Mouse (Mus musculus) limb, embryonic 10.5 days (tissue): ENCODE measurements around the gene Gal. TPM values are rescaled to one million over a fixed set of nuclear protein-coding genes. Genes with fewer than 3 reads are reported as not detected.
A peak's percentile ranks its signal among the peaks of the same experiment; 100 is the strongest.

Experiments
- DNase-seq: peaks from one replicate; pipeline ENCODE4 v3.0.0-alpha.2; 2017; ENCODE audit warnings: low spot score
- H3K27ac ChIP-seq: fragments of 300-500 bp; sonication (generic); 2 replicates; pipeline ENCODE4 v1.5.1; 2016; ENCODE audit warnings: mild to moderate bottlenecking
- H3K27me3 ChIP-seq: fragments of 300-500 bp; sonication (generic); 2 replicates; pipeline ENCODE4 v1.6.1; 2016; ENCODE audit warnings: low read depth, mild to moderate bottlenecking; ENCODE audit not compliant: poor library complexity, severe bottlenecking
- H3K36me3 ChIP-seq: fragments of 300-500 bp; sonication (generic); 2 replicates; pipeline ENCODE4 v1.6.1; 2016; ENCODE audit warnings: mild to moderate bottlenecking, moderate library complexity
- H3K4me1 ChIP-seq: fragments of 300-500 bp; sonication (generic); 2 replicates; pipeline ENCODE4 v1.6.1; 2016
- H3K4me3 ChIP-seq: fragments of 300-500 bp; sonication (generic); 2 replicates; pipeline ENCODE4 v1.5.1; 2016; ENCODE audit warnings: mild to moderate bottlenecking, moderate library complexity
- H3K9me3 ChIP-seq: fragments of 300-500 bp; sonication (generic); replicated peaks from 2 replicates; pipeline ENCODE4 v1.6.1; 2016; ENCODE audit warnings: mild to moderate bottlenecking
- WGBS: fragments of 180-500 bp; shearing (Covaris S2); methylation state at CpG from one replicate; pipeline ENCODE4 v1.1.7; 2016; 5-methylcytosine and 5-hydroxymethylcytosine counted together
- polyA plus RNA-seq: library from polyadenylated mRNA; unstranded; fragments of >200 nt; fragmentation: Nextera tagmentation; extraction: Ambion mirVana; gene quantifications from 2 replicates; pipeline ENCODE4 v1.2.1, GENCODE M21; 2016

The Gal gene
- polyA plus RNA-seq, 1 experiment from 2014 or later = 1.6 TPM

DNA sequence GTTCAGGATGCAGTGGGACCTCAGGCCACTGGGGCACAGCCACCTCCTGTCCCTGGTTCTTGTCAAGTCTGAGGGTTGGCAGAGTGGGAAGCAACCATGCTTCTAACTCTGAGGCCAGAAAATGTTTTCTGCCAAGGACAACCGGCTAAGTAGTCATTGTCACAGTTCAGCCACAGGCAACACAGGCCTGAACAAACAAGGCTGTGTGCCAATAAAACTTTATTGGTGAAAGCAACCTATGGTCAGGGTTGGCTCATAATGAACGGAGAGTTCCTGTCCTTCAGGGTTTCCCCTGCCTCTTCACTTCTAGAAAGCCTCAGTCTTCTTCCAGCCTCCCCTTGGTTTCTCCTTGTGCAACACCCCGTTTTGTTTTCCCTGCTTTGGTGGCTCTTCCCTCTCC is 21.5 kb upstream of the Gal start:
- H3K27ac ChIP-seq = no peak overlapping the region
- WGBS = 85% methylated on average over 3 of the region's 3 CpGs
- no peak for DNase-seq
- H3K4me1 ChIP-seq = peaks cover 14% of the 10 kb centered on the region; the same call in 1 of the 2 replicates
- H3K36me3 ChIP-seq = no peaks in the 10 kb centered on the region
- no peaks in the 10 kb centered on the region for H3K9me3 ChIP-seq
- H3K27me3 ChIP-seq = 0 out of 2 replicates have a peak, but pooled peaks cover 8% of the 10 kb centered on the region
- no peak overlapping the region for H3K4me3 ChIP-seq

DNA sequence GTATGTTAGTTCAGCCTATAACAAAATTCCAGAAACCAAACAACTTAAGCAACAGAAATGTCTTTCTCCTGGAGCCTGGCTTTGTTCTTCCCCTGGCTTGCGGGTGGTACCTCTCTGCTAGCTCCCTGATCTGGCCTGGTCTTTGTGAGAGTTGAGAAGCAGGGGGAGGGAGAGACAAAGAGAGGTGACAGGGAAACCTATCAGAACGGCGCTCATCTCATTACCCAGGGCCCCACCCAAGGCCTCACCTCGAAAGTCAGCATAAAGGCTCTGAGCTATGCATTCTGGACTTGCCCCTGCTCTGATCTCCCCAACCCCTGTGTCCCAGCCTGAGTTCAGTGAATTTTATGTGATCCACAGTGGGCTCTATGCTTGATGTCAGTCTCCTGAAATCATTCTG is 20.3 kb upstream of the Gal start:
- H3K9me3 ChIP-seq = no peaks in the 10 kb centered on the region
- H3K4me3 ChIP-seq = no peak overlapping the region
- no peaks in the 10 kb centered on the region for H3K27me3 ChIP-seq
- H3K36me3 ChIP-seq = no peaks in the 10 kb centered on the region
- WGBS = 28% methylated on average over 4 of the region's 4 CpGs
- 0 out of 2 replicates have a peak overlapping the region, but pooled peaks have one; percentile 15 for H3K27ac ChIP-seq
- DNase-seq = no peak
- H3K4me1 ChIP-seq = peaks cover 14% of the 10 kb centered on the region; the same call in 1 of the 2 replicates

DNA sequence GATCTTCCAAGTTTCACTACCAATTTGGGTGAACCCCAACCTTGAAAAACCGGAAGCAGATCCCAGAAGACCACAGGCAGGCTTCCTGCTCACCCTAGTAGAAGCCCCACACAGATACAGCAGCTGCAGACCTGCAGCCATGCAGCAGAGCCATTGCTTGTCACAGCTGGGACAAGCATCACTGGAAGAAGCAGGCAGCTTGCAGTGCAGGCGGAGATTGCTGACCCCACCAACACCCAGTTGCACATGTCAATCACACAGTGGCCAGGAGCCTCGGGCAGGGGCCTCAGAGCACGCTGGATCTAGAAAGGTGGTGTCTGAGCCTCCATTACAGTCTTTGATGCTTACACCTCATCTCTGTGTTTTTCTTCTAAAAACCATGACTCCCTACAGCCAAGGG is 19.8 kb upstream of the Gal start:
- H3K9me3 ChIP-seq = no peaks in the 10 kb centered on the region
- H3K4me3 ChIP-seq = no peak overlapping the region
- H3K36me3 ChIP-seq = no peaks in the 10 kb centered on the region
- peaks cover 14% of the 10 kb centered on the region; the same call in 1 of the 2 replicates for H3K4me1 ChIP-seq
- H3K27ac ChIP-seq = peak overlapping the region; percentile 15; the same call in 1 of the 2 replicates
- no peak for DNase-seq
- no peaks in the 10 kb centered on the region for H3K27me3 ChIP-seq
- 35% methylated on average over 4 of the region's 4 CpGs for WGBS

DNA sequence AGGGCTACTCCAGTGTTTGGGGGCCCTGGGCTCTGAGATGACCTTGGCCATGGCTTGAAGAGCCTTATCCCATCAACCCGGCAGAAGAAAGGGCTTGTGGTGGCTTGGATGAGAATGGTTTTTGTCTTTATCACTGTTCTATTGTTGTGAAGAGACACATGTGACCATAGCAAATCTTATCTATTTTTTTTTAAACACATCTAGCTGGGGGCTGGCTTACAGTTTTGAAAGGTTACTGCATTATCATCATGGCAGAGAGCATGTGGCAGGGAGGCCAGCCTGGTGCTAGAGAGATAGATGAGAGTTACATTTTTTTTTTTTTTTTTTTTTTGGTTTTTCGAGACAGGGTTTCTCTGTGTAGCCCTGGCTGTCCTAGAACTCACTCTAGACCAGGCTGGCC is 17.6 kb upstream of the Gal start:
- H3K27me3 ChIP-seq = no peaks in the 10 kb centered on the region
- no peaks in the 10 kb centered on the region for H3K9me3 ChIP-seq
- H3K4me3 ChIP-seq = no peak overlapping the region
- H3K4me1 ChIP-seq = peaks cover 14% of the 10 kb centered on the region; the same call in 1 of the 2 replicates
- H3K36me3 ChIP-seq = no peaks in the 10 kb centered on the region
- DNase-seq = no peak
- no peak overlapping the region for H3K27ac ChIP-seq
- 98% methylated on average over 2 of the region's 2 CpGs for WGBS

DNA sequence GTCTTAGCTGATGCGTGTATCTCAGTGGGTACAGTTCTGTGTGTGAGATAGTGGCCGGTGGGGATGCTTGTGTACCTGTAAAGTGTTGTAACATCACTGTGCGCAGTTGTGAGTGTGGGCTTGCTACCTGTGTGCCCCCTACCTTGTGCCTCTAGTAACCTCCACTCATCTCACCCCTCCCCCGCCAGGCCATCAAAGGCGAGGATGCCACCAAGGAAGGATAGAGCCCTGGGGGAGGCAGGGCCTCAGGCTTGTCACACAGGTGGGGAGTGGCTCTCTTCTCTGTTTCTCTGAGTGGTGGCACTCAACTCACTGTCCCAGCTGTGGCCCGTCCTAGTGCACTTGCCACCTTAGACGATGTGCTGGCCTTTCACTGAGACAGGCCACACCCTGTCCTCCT is 16.7 kb upstream of the Gal start:
- Histone ChIP-seq H3K4me1 (peaks cover 14% of the 10 kb centered on the region; the same call in 1 of the 2 replicates), H3K27me3 (no peaks in the 10 kb centered on the region), H3K36me3 (no peaks in the 10 kb centered on the region), H3K4me3 (no peak overlapping the region), H3K9me3 (no peaks in the 10 kb centered on the region), H3K27ac (no peak overlapping the region)
- DNase-seq = no peak
- 61% methylated on average over 7 of the region's 7 CpGs for WGBS

DNA sequence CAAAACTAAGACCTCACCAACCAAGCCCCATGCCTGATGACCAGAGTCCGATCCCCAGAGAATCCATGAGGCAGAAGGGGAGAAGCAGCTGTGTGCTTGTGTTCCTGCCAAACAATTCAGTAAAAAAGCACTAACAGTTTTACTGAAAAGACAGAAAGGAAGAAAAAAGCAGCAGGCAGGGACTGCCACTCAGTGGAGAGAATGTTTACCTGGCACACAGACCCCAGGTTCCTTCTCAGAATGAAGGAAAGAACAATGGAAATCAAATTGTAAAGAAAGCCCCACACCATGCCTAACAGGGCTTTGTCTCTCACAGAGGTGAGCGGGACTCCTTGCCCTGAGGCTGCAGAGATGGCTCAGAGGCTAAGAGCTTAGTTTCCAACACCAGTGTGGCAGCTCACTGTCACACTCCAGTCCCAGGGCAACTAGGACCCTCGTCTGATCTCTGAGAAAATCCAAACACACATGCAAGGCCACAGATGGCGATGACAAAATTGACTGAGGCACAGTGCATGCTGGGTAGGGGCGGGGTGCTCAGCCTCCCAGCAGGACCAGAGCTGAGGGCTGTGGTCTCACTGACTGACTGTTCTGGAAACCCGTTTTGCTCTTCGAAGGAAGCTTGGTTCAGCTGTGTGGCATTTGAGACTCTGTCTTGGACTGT is 14.9 kb upstream of the Gal start:
- H3K27ac ChIP-seq = no peak overlapping the region
- 69% methylated on average over 7 of the region's 7 CpGs for whole genome bisulfite sequencing

DNA sequence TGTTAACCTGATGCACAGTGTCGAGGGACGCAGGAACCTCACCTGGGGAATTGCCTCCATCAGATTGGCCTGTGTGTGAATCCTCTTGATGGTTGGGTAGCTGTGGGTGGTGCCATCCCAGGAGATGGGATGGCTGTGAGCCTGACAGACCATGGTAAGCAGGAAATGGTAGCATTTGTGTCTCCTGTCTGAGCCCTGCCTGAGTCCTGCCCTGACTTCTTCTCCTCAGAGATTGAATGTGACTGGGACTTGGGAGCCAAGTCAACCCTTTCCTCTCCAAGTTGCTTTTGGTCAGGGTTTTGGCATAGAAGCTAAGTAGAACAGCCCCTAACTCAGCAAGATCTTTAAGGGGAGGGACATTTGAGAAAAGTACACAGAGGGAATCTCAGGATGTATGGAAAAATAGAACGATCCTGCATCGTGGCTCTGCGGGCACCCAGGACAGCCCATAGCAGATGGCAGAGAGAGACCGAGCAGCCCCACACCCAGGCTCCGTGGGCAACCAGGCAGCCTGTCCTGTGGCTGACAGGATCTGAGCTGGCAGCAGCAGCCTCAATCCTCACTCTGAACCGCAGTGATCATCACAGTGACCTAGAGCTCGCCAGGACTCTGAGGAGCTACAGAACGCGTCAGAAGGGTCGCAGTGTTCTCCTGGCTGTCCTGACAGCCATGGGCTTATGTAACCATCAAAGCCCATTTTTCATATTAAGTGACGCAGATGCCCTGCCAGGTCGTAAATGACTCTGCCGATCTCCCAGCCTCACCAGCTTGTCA is 13.9 kb upstream of the Gal start:
- DNase-seq = no peak
- no peak overlapping the region for H3K27ac ChIP-seq
- no peaks in the 10 kb centered on the region for H3K27me3 ChIP-seq
- H3K9me3 ChIP-seq = no peaks in the 10 kb centered on the region
- WGBS = 77% methylated on average over 15 of the region's 15 CpGs
- no peak overlapping the region for H3K4me3 ChIP-seq
- no peaks in the 10 kb centered on the region for H3K36me3 ChIP-seq
- peaks cover 2% of the 10 kb centered on the region for H3K4me1 ChIP-seq

More for the DNA sequence above, 14.9 kb upstream of the Gal start:
- H3K36me3 ChIP-seq = no peaks in the 10 kb centered on the region
- DNase-seq = no peak
- no peaks in the 10 kb centered on the region for H3K9me3 ChIP-seq
- H3K27me3 ChIP-seq = no peaks in the 10 kb centered on the region
- H3K4me1 ChIP-seq = peaks cover 10% of the 10 kb centered on the region; the same call in 1 of the 2 replicates
- H3K4me3 ChIP-seq = no peak overlapping the region

DNA sequence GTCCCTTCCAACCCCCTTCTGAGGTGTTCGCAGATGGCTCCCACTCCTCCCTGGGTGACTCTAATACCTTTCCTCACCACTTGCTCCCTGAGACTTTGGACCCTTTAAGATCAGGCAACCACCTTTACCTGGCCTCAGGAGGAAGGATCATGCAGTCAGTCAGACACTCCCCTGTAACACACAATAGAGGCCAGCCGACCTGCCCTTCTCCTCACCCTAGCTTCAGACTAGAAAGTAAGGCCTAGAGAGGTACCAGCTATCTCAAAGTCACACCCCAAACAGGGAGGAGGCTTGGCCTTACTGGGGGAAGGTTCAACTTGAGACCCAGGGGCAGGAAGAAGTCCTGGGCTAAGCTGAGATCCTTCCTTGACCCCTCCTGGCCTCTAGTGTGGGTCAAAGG is 9.9 kb upstream of the Gal start:
- WGBS = 53% methylated on average over 2 of the region's 2 CpGs
- H3K9me3 ChIP-seq = no peaks in the 10 kb centered on the region
- no peak for DNase-seq

DNA sequence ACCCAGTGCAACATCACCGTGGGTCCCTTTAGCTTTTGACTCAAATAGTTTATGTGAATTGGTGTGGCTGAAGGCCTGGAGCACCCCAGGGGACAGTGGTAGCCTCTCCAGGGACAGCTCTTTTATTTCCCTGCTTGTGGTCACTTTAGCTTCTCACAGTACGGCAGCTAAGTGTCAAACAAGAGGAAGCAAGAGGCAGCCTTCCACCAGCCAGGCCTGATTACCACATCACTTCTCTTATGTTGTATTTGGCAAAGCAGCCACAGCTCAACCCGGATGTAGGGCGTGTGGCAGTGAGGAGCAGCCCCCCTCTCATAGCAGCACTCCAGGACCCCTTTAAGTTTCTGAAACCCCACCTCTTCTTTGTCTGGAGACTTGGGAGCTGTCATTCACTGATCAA is 8.6 kb upstream of the Gal start:
- no peak for DNase-seq

More for the DNA sequence above, 9.9 kb upstream of the Gal start:
- Histone ChIP-seq H3K36me3 (no peaks in the 10 kb centered on the region), H3K27me3 (no peaks in the 10 kb centered on the region), H3K4me1 (no peaks in the 10 kb centered on the region; the same call in 1 of the 2 replicates), H3K4me3 (no peak overlapping the region), H3K27ac (no peak overlapping the region)

DNA sequence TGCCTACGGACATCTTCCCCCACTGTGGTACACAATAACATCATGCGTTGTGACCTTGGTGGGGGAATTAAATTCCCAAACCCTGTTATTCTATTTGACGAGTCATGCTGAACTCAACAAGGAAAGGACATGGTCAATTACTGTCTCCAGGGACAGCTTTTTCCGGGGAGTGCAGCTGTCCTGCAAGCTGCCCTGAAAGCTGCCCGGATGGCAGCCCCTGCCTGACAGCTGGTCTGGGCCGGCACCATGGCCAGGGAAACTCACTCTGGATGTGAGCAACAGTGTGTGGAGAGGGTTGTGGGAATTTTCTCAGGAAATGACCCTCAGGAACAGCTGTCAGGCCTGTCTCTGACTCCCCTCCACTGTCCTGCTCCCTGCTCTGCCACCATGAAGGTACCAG is 8.1 kb upstream of the Gal start:
- DNase-seq = no peak
- no peaks in the 10 kb centered on the region for H3K9me3 ChIP-seq
- no peaks in the 10 kb centered on the region for H3K27me3 ChIP-seq
- no peak overlapping the region for H3K4me3 ChIP-seq
- H3K27ac ChIP-seq = no peak overlapping the region
- no peaks in the 10 kb centered on the region for H3K36me3 ChIP-seq
- no peaks in the 10 kb centered on the region; the same call in 1 of the 2 replicates for H3K4me1 ChIP-seq
- 72% methylated on average over 6 of the region's 6 CpGs for WGBS

More for the DNA sequence above, 8.6 kb upstream of the Gal start:
- Histone ChIP-seq H3K4me3 (no peak overlapping the region), H3K4me1 (no peaks in the 10 kb centered on the region; the same call in 1 of the 2 replicates), H3K27ac (no peak overlapping the region), H3K27me3 (no peaks in the 10 kb centered on the region), H3K9me3 (no peaks in the 10 kb centered on the region), H3K36me3 (no peaks in the 10 kb centered on the region)
- 49% methylated on average over 4 of the region's 4 CpGs for WGBS

DNA sequence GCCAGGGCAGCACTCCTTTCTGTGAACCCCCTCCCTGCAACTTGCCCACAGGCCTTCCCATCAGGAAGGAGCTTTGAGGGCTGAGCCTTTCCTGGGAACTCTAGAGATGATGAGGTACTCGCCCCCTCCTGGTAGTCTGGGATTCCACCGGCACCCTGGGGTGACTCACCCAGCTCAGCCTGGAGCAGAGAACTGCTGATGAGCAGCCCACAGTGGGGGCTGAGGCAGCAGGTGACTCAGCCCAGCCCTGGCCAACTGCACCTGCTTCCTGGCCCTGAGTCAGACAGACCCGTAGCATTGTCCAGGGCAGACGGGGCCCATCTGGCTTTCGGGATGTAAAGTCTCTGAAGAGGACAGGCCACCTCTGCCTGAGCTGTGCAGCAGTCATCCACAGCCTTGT is 4.9 kb upstream of the Gal start:
- no peaks in the 10 kb centered on the region for H3K9me3 ChIP-seq
- H3K36me3 ChIP-seq = no peaks in the 10 kb centered on the region
- H3K27ac ChIP-seq = no peak overlapping the region
- peaks cover 6% of the 10 kb centered on the region for H3K4me1 ChIP-seq
- peaks cover 26% of the 10 kb centered on the region for H3K27me3 ChIP-seq
- DNase-seq = no peak
- 65% methylated on average over 5 of the region's 5 CpGs for WGBS
- H3K4me3 ChIP-seq = no peak overlapping the region

DNA sequence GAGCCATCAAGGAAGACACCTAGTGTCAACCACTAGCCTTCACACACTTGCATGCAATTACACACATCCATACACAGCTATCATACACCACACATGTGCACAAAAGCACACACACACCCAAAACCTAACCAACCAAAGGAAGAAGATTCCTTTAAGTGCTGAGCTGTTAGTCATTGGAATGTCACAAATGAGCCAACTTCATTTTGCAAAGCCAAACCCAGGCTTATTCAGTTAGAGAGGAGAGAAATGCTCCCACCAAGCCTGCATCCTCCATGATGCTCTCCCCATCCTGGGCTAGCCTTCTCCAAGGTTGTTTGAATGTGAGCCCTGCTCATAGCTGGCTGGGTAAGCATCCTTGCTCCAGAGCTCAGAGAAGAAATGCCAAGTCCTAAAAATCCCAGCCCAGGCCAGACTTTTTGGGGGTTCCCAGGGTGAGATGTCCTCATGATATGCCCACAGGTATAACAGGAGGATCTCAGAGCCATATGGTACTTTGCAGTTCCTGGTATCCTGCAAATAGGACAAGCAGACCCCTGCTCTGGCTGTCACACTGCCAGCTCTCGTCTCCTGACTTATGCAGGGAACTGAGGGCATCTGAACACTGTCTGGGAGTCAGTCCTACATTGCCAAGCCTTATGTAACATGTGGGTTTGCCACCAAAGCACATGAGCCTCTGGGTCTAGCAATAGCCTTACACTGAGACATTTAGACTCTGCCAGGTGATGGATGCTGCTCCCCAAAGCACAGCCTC is 8.6 kb downstream of the Gal start:
- no peaks in the 10 kb centered on the region for H3K36me3 ChIP-seq
- H3K4me3 ChIP-seq = no peak overlapping the region
- no peaks in the 10 kb centered on the region for H3K4me1 ChIP-seq
- H3K9me3 ChIP-seq = no peaks in the 10 kb centered on the region
- WGBS = 65% methylated on average over 1 of the region's 1 CpGs
- no peak for DNase-seq
- H3K27ac ChIP-seq = no peak overlapping the region
- H3K27me3 ChIP-seq = no peaks in the 10 kb centered on the region

DNA sequence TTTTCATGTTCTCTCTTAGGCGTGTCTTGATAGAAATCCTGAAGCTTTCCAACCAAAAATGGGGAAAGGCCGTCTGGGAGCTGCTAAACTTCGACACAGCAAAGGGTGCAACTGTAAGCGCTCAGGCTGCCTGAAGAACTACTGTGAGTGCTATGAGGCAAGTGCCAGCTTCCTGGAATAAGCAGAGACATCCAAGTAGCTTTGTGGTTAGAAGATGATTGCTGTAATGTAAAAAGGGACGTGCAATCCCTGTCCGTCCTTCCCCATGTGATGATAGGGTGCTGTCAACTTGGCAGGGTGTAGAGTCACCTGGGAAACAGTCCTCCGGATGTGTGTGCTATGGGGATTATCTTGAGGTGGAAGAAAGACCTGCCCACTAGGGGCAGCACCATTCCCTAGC is 10.3 kb downstream of the Gal start:
- Histone ChIP-seq H3K27me3 (no peaks in the 10 kb centered on the region), H3K27ac (no peak overlapping the region), H3K36me3 (no peaks in the 10 kb centered on the region), H3K4me1 (no peaks in the 10 kb centered on the region), H3K4me3 (no peak overlapping the region), H3K9me3 (no peaks in the 10 kb centered on the region)
- WGBS = 83% methylated on average over 7 of the region's 7 CpGs
- no peak for DNase-seq
